Mouse (Mus musculus) G1E (cell line): ENCODE measurements around the gene Ilkap.

ENCODE experiments used
- CTCF ChIP-seq: IDR thresholded peaks from 2 replicates; pipeline ENCODE4 v1.5.1; 2012; ENCODE audit warnings: low read depth, low read length, inconsistent platforms, mixed read lengths
- GATA1 ChIP-seq: IDR thresholded peaks from 2 replicates; pipeline ENCODE4 v1.6.1; 2012; ENCODE audit warnings: borderline replicate concordance, low read length, inconsistent platforms, mixed read lengths

DNA sequence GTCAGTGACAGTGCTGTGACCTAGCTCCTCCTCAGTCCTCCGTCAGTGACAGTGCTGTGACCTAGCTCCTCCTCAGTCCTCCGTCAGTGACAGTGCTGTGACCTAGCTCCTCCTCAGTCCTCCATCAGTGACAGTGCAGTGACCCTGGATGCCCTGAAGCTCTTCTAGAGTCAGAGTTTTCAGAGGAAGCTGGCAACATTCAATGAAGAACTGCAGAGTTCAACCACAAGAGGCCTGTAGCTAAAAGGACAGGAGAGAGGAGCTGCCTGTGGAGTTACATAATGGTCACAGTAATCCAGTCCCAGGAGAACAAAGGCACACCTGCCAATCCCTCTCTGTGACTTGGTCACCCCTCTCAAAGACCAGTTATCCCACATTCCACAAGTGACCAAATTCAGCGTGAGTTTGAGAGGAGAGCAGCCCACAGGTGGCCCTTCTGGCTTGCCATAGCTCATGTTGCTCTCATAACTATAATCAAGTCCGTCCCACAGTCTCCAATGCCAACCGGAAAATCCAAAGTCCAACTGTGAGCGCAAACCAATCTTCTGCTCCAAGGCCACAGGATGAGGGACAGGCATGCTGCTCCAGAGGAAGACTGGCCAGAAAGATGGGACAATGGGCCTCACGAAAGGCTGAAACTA is 43.9 kb upstream of the Ilkap start:
- TF ChIP-seq GATA1 (no peak), CTCF (no peak)
